Mouse (Mus musculus) G1E (cell line): ENCODE results near the gene Fry.

Source experiments
- CTCF ChIP-seq: IDR thresholded peaks from 2 replicates; pipeline ENCODE4 v1.5.1; 2012; ENCODE audit warnings: low read depth, low read length, inconsistent platforms, mixed read lengths
- GATA1 ChIP-seq: IDR thresholded peaks from 2 replicates; pipeline ENCODE4 v1.6.1; 2012; ENCODE audit warnings: borderline replicate concordance, low read length, inconsistent platforms, mixed read lengths
- GATA2 ChIP-seq: IDR thresholded peaks from 2 replicates; pipeline ENCODE4 v1.6.1; 2012; ENCODE audit warnings: low read depth, low read length, inconsistent platforms, borderline replicate concordance
- POLR2AphosphoS5 ChIP-seq: IDR thresholded peaks from 2 replicates; pipeline ENCODE4 v1.6.1; 2012; ENCODE audit warnings: low read depth, low read length, inconsistent platforms; ENCODE audit not compliant: insufficient replicate concordance
- TAL1 ChIP-seq: conservative IDR thresholded peaks from 2 replicates; pipeline ENCODE4 v1.6.1; 2012; ENCODE audit warnings: low read depth, low read length, inconsistent platforms, mixed read lengths

DNA sequence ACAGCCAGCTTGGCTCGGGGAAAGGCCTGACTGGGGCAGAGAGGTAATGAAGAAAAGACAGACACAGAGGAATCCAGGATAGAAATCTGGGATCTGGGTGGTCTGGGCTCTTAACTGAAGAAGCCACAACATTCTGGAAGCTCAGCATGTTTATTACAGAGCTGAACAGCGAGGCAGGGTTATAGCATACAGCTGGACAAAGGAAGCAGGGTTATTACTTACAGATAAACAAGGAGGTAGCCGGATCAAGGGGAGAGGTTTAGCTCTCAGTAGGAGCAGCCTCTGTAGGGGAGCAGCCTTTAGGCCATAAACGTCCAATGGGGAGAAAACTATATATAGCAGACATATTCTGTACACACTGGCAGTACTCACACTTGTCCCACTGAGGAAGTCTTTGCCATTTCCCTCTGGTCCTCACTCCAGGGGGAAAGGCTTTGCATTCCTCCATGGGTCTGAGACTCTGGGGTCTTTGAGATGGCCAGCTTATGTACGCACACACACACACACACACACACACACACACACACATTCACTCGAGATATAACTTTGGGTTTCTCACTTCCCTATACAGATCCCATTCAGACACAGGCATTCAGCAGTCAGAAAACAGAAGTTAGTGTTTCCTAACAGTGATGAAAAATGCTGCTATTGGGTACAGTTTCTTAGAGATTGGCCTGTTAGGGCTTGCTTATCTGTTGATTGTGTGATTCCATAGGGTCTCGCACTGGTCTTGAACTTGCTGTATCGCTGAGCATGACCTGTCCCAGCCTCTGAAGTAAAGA is 256.5 kb downstream of the Fry start:
- no peak for TF ChIP-seq CTCF
- TF ChIP-seq POLR2AphosphoS5 = no peak
- TF ChIP-seq GATA1 = no peak
- TF ChIP-seq TAL1 = no peak
- TF ChIP-seq GATA2 = no peak
